Mouse (Mus musculus): ENCODE results near the gene Dus2.

The Dus2 gene

DNA sequence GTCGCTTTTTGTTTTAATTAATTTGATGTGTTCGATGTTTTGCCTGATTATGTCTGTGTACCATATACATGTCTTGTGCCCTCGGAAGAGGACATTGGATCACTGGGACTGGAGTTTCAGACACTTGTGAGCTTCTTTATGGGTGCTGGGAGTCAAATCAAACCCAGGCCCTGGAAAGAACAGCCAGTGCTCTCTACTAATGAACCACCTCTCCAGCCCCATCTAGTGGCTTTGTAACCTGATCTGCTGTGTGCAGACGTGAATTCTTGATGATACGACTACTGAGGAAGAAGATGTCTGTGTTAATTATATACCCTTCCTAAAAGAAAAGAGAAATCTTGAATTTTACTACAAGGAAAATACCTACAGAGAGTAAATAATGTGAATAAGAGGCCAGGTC, 85.5 kb downstream of the Dus2 start:
- DNase-seq (ENCODE audit: low spot score): no peak

DNA sequence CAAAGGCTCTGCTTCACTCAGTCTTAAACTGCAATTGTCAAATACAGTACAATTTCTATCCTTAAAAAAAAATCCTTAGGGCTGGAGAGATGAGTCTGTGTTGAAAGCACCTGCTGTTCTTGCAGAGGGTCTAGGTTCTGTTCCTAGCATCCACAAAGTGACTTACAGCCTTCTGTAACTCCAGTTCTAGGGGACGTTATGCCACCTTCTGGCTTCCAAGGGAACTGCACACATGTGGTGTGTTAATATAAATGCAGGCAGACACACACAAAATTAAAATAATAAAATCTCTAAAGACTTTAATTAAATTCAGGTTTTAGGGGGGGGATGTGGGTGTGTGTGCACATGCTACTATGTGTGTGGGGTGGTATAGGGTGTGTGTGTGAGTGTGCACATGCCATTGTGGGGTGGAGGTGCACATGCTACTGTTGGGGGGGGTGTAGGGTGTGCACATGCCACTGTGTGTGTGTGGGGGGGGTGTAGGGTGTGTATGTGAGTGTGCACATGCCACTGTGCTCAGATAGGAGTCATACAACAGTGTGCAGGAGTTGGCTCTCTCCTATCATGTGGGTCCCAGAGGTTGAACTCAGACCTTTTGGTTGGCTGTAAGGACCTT, 86.4 kb downstream of the Dus2 start:
- DNase-seq (ENCODE audit: low spot score): no peak

- DNase-seq (ENCODE audit: low spot score): no peak
Measured at GRCm38 (mm10) chr8:106102321-106102720, 111.2 kb downstream of the Dus2 start.
